Mouse (Mus musculus) lung, postnatal 10 days (tissue): ENCODE results near the gene Olfr859.
"Not testable (repeated sequence)": the region's sequence is repeated elsewhere in the genome, so short reads cannot be mapped to it uniquely, and the experiment has no call there.

Experiments
- DNase-seq: peaks from one replicate; pipeline ENCODE4 v3.0.0; 2021

The Olfr859 gene

DNA sequence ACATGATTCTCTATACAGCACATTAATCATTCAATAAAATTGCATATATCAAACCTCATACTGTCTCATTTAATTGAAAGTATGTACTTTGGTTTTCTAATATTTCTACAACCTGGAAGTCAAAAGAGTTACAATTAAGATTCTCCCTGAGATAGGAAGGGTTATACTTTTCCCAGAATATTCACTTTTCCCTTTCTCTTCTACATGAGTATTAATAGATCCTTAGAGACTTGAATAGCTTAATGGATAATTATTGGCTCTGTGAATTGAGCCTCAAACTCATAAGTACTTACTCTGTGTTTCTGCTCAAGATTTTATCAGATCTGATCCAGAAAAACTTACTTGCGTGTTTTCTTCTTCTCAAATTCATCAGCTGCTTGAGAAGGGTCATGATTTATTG lies at the start of gene Olfr859:
Olfr859 (plus strand) TSS at position 301 of the 400 bp plus-strand sequence.
- DNase-seq: not testable (repeated sequence)

DNA sequence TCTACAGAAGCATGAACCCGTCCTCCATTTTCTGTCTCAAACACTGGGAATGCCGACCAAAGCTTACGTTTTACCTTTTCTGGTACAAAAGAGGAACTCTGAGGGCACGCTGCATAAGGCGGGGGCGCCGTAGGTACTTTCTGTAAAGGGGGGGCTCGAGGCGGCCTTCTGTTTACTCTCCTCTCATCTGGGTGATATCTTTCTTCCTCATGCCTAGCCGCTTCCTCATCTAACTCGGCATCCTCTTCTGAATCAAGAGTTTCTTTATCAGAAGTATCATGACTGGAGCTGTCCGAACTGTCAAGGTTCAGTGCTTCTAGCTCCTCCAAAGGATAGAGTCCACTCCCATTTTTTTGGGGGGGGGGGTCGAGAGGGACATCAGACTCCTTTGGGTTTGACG lies 35.6 kb upstream of the Olfr859 start:
- no peak for DNase-seq

GRCm38 (mm10) chr9:19769701-19770100 lies 35.0 kb upstream of the Olfr859 start:
- DNase-seq: no peak

DNA sequence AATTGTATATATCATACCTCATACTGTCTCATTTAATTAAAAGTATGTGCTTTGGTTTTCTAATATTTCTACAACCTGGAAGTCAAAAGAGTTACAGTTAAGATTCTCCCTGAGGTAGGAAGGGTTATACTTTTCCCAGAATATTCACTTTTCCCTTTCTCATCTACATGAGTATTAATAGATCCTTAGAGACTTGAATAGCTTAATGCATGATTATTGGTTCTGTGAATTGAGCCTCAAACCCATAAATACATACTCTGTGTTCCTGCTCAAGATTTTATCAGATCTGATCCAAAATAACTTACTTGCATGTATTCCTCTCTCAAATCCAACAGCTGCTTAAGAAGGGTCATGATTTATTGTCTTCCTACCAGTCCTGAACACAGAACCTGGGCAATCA lies 24.7 kb upstream of the Olfr859 start, which contains the start of gene Olfr58:
Olfr58 (plus strand) TSS at position 301 of the 400 bp plus-strand sequence.
- DNase-seq: no peak

DNA sequence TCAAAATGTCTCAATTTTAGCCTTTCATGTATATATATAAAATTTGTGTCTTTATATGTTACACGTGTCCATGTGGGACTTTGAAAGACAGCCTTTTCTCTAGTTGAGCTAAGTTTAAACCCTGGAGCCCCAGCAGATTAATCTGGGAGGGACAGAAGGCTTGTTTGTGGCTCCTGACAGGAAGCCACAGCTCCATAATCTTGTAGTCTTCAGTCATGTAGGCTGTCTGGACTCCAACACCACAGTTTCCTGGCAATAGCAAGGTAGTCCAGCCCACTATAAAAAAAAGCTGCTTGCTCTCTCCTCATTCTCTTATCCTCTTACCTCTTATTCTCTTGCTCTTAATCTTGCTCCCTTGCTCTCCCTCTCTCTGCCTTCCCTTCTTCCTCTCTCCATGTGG lies 1.7 kb upstream of the Olfr859 start:
- DNase-seq: no peak

- no peak for DNase-seq
Measured at GRCm38 (mm10) chr9:19849647-19850046, 44.9 kb downstream of the Olfr859 start, which contains the start of gene Olfr860. Gene Olfr860 (minus strand): TSS chr9:19849747.
